Mouse (Mus musculus) gonadal fat pad, adult 2 months (tissue): ENCODE data around the gene Ywhag. TPM values are rescaled to one million over a fixed set of nuclear protein-coding genes. Genes with fewer than 3 reads are reported as not detected.

Source experiments
- DNase-seq: peaks from one replicate; pipeline ENCODE4 v3.0.0-alpha.2; 2012; ENCODE audit warnings: low read depth
- polyA plus RNA-seq: library from polyadenylated mRNA; depleted of rRNA; stranded (reverse); fragments of >200 nt; gene quantifications from 2 replicates; pipeline ENCODE4 v1.2.3, GENCODE M21; 2012; rRNA removed

Gene Ywhag
- polyA plus RNA-seq, 1 experiment = 138 TPM

DNA sequence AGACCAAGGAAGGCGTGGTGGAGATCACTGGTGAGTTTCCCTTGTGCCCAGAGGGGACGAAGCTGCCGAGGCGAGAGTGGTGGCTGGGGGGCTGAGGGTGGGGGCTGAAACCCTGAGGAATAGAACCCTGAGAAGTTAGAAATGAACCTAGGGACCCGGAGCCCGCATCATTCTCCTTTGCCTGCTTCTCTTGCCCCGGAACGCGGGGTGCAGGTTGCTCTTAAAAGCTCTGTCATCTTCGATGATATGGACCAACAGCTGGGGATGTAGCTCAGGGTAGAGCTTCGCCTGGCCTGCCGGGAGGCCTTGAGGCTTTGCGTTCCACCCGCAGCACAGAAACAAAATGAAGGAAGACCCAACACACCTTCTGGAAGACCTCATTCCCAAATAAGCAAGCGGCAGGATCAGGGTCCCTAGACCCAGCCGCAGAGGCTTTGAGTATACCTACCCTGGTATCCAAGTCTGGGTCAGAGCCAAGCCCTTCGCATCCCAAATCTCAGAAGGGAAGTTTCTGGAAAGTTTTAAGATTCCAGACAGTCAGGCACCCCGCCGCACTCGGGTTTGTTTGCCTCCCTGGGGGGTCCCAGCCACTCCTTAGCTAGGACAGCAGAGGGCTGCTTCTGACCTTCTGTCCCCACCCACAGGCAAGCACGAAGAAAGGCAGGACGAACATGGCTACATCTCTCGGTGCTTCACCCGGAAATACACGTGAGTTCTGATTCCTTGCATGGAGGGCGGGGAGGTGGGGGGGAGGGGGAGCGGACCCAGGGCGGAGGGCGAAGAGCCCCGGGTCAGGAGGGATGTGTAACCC, 45.8 kb downstream of the Ywhag start:
- no peak for DNase-seq

GRCm38 (mm10) chr5:135887675-135888102, 46.7 kb downstream of the Ywhag start, which contains the start of gene Hspb1:
Gene Hspb1 (plus strand): TSS chr5:135887919.
- no peak for DNase-seq

- no peak for DNase-seq
Measured at GRCm38 (mm10) chr5:135884641-135885040, 49.8 kb downstream of the Ywhag start.

DNA sequence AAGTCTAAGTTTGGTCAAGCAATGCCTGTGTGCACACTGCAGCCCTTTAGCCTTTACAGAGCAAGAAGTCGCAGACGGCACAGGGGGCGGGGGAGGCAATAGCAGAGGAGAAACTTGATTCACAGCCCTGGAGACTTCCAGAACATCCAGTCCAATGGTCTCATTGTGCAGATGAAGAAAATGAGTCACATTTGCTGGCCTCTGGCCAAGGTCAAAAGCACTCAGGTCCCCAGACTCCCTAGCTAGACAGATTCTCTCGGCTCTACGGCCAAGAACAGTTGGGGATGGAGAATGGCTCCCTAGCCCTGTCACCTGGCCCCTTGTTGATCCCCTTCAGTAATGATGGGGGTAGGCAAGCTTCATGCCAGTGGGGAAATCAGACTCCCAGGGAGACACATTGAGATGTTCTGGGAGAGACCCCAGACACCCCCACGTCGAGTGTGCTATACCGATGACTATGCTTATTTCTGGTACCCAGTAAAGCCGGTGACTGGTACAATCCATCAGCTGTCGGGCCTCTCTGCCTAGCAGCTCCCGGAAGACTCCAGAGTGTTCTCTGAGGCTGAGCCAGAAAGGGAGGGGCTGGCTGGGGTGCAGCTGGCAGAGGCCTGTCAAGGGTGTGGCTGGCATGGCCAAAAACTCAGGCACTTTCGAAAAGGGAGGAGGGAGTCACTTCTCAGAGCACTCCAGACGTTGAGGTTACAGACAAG, 54.8 kb downstream of the Ywhag start:
- DNase-seq = peak; percentile 52

DNA sequence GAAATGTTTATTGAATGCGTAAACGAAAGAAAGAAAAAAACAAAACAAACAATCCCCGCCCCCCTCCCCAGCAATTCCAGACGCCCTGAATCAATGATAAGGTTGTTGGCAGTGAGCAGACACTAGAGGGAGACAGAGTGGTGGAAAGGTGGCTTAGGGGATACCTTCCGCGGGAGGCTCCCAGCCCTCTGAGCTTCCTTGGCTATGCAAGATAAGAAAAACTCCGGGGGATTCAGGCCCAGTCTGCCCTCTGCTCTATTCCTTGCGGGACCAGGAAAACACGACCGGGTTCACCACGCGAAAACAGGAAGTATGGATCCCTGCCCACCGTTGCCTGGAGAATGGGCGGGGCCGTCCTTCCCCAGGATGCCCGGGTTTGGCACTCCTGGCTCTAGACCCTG, 56.6 kb downstream of the Ywhag start:
- DNase-seq = no peak

DNA sequence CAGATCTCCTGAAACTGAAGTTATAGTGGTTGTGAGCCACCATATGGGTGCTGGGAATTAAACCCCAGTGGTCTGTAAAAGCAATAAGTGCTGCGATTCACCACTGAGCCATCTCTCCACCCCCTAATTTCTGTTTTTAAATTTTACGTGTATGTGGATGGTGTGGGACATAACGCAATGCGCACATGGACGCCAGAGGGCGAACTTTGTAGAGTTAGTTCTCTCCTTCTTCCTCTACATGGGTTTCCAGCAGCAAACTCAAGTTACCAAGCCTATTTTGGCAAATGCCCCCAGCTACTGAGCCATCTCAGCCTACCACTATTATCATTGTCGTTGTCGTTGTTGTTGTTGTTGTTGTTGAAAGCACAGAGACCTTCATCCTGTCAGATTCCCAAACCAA, 57.2 kb downstream of the Ywhag start:
- DNase-seq = no peak

- no peak for DNase-seq
Measured at GRCm38 (mm10) chr5:135873753-135874152, 60.7 kb downstream of the Ywhag start.

DNA sequence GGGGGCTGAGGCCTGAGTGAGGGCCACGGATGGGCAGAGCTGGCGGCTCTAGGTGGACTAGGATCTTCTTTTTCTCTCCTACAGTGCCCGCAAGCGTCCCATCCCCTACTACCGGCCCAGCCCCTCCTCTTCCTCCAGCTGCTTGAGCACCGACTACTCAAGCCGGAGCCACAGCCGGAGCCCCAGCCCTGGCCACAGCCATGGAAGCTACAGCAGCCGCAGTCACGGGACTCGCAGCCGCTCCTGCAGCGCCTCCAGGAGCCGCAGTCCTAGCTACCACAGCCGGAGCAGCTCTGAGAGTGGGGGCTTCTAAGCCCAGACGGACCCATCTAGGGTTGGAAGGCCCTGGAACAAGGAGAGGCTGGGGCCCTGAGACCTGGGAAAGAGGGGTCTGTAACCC, 61.4 kb downstream of the Ywhag start:
- DNase-seq = no peak

- no peak for DNase-seq
Measured at GRCm38 (mm10) chr5:135870505-135870904, 63.9 kb downstream of the Ywhag start.

- DNase-seq = no peak
Measured at GRCm38 (mm10) chr5:135869661-135870423, 64.6 kb downstream of the Ywhag start.

DNA sequence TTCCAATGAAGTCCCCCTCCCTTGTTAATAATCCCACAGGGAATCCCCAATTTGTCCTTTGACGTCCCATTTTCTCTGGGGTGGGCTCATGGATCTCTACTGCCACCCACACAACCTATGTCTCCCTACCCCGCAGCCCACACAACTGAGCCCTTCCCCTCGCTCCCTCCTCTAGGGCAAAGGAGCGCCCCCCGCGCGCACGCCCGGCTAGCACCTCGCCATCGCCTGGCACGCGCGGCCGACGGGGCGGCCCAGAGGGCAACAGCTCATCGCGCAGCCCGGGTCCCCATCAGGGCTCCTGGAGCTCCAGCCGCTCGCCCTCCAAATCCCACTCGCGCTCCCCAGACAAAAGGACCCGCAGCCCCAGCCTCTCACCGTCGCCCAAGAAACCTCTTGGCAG, 65.8 kb downstream of the Ywhag start:
- no peak for DNase-seq

GRCm38 (mm10) chr5:135867637-135868593, 66.5 kb downstream of the Ywhag start:
- no peak for DNase-seq

DNA sequence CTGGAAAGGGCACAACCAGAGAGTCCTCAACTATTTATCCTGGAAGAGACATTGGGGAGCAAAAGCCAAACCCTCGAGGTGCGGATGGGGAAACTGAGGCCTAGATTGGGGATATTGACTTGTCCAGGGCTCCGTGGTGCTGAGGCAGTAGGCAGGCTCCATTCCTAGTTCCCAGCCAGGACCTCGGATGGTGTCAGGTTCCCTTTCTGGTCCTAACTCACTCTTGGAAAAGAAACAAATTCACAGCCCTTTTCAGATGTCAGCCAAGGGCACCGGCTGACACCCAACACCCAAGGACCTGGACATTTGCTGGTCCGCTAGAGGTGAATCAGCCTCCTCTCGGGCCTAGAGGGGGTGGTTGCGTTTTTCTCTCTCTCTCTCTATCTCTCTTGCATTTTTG, 67.8 kb downstream of the Ywhag start:
- no peak for DNase-seq

Other genes with a start within 250 kb of the Ywhag start
- 118 and 209 TPM in 2 replicates for gene Tmem120a, start 190.2 kb downstream of the Ywhag start, polyA plus RNA-seq
- 1.9 and 2.7 TPM in 2 replicates for gene Styxl1, start 156.2 kb downstream of the Ywhag start, polyA plus RNA-seq
- gene Mdh2, start 156.1 kb downstream of the Ywhag start, polyA plus RNA-seq = 491 and 596 TPM in 2 replicates
- 0.04 and 0.08 TPM in 2 replicates for gene Srrm3, start 127.7 kb downstream of the Ywhag start, polyA plus RNA-seq
- gene Hspb1, start 46.7 kb downstream of the Ywhag start, polyA plus RNA-seq = 195 and 199 TPM in 2 replicates
- 12.2 and 15.4 TPM in 2 replicates for gene Ssc4d, start 39.9 kb upstream of the Ywhag start, polyA plus RNA-seq
- not detected in 2 replicates for gene Zp3, start 45.5 kb upstream of the Ywhag start, polyA plus RNA-seq
- gene Dtx2, start 60.2 kb upstream of the Ywhag start, polyA plus RNA-seq = 44.3 and 51.7 TPM in 2 replicates
- 29.6 and 32.1 TPM in 2 replicates for gene Upk3b, start 103.9 kb upstream of the Ywhag start, polyA plus RNA-seq
- 0.99 and 1.1 TPM in 2 replicates for gene Upk3bl, start 119.9 kb upstream of the Ywhag start, polyA plus RNA-seq
- gene Rasa4, start 149.3 kb upstream of the Ywhag start, polyA plus RNA-seq = 11.2 and 12.8 TPM in 2 replicates
- gene Polr2j, start 182.0 kb upstream of the Ywhag start, polyA plus RNA-seq = 91.4 and 107 TPM in 2 replicates
- 19.4 and 22.3 TPM in 2 replicates for gene Lrwd1, start 201.5 kb upstream of the Ywhag start, polyA plus RNA-seq
- 10.8 and 11.2 TPM in 2 replicates for gene Alkbh4, start 201.5 kb upstream of the Ywhag start, polyA plus RNA-seq
- 9.3 and 10.0 TPM in 2 replicates for gene Orai2, start 236.1 kb upstream of the Ywhag start, polyA plus RNA-seq